Mouse (Mus musculus): ENCODE data around the gene Fyb2.

GRCm38 (mm10) chr4:105007360-105008018, 94.2 kb downstream of the Fyb2 start:
- TF ChIP-seq POLR2A (IDR thresholded peaks at IDR 0.05; ENCODE audit: control insufficient read depth, low read depth, low read length) (no peak), CTCF (IDR thresholded peaks at IDR 0.05; ENCODE audit: control insufficient read depth, insufficient read depth, insufficient replicate concordance, low read depth, low read length) (no peak)

Data from testis, adult 2 months (tissue).